Mouse (Mus musculus) Muller cell, postnatal 12 days (primary cell): Measurements from ENCODE around the gene Gm20767.
"Not testable (repeated sequence)": the region's sequence is repeated elsewhere in the genome, so short reads cannot be mapped to it uniquely, and the experiment has no call there.

Experiments
- DNase-seq: peaks from one replicate; pipeline ENCODE4 v3.0.0-alpha.2; 2015; ENCODE audit errors: inconsistent ontology term

The Gm20767 gene

DNA sequence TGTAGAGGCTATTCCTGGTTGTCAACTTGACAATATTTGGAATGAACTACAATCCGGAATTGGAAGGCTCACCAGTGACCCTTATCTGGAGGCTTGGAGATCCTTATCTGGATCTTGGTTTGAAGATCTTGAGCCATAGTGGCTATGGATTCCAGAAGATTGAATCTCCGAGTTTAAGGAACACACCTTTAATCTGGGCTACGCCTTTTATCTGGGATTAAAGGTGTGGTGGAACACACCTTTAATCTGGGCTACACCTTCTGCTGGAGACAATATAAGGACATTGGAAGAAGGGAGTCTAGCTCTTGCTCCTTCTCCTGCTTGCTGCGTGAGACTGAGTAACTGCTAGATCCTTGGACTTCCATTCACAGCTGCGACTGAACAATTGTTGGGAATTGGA is at the start of gene Gm20767:
Gm20767 (plus strand) TSS at position 301 of the 400 bp plus-strand sequence.
- not testable (repeated sequence) for DNase-seq

DNA sequence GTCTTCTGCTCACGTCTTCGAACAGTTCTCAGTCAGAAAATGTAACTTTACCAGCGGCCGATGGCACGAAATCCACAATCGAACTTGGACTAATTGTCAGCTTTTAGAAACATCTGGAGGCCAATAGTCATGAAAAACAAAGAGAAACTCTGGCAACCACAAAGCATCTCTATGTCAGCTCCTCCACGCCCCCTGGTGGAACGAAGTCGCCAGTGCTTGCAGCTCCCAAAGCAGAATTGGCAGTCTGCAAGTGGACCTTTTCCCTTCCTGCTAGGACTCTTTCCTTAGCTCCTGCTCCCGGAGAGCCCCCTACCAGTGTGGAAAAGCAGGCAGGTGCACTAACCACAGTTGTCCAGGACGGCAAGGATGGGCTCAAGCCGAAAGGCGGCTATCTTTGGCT is 47.1 kb upstream of the Gm20767 start:
- DNase-seq, result not testable (repeated sequence)

DNA sequence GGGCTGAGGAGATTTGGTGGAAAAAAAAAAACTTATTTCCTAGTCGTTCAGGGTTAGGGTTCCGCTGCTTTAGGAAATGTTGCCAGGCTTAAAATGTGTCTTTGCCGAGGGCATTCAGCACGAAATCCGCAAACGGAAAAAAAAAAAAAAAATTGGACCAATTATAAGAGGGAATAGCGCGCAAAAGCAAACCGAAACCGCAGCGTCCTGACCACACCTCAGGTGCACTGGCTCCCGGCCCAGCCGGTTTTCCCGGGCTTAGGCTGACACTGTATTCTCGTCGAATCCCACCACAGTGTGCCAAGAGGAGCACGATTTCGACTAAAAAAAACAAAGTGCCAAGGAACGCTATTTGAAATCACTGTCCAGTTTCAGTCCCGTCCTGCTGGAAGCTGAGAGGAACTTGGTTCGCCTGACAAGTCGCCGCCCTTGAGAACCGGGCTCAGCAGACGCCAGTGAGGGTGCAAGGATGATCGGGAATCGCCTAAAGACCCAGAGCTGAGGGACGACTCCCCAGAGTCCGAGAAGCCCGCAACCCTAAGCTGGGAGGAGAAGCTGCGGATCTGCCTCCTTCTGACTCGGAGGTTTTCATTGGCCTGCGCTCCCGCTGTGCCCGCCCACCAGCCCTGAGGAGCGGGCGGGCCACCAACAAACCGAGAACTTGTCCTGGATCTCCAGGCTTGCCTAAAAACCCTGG is 43.7 kb upstream of the Gm20767 start:
- DNase-seq, result peak; percentile 6

DNA sequence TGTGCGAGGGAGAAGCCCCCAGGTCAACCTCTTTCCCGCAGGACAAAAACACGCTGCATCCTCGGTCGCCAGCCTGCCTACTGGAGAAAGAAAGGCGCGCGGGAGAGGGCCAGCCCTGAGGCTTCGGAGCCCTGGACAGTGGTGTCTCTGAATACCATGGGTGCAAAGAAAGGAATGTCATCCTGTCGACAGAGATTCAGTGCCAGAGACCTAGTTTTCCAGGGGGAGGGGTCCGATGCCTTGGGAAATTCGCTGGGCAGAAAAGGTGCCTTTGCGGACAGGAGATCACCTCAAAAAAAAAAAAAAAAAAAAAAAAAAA is 43.1 kb upstream of the Gm20767 start:
- not testable (repeated sequence) for DNase-seq

DNA sequence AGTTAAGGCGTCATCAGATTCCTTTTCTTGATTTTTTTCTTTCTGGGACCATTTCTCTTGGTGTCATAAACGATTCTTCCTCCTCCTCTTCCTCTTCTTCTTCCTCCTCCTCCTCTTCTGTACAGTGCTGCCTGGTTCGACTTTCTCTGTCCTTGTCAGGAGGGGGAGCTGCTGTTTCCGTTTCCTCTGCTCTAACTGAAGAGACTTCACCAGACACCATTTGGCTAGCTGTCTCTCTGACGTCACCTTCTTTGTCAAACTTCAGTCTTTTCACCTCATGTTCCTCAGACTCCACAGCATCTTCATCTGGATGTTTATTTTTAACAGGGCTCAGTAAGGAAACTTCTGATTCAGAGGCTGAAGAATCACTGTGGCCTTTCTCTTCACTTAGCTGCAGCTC is 40.7 kb upstream of the Gm20767 start:
- not testable (repeated sequence) for DNase-seq

DNA sequence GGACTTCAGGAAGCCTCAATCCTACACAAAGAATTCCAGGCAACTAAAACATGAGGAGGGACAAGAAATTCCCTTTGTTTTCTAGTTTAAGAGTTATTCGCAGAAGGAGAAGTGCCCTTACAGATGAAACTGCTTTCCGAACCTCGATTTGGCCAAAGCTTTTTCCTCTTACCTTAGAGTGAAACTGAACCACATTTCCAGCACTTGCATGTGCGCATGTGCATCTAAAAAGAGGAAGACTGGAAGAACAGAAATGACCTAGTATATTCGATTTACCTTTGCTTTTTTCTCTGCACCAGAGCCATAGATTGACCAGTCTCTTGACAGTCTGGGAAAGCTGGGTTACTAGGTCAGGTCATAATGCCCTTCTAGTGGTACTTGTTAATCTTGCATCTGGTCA is 33.5 kb upstream of the Gm20767 start:
- DNase-seq, result not testable (repeated sequence)

DNA sequence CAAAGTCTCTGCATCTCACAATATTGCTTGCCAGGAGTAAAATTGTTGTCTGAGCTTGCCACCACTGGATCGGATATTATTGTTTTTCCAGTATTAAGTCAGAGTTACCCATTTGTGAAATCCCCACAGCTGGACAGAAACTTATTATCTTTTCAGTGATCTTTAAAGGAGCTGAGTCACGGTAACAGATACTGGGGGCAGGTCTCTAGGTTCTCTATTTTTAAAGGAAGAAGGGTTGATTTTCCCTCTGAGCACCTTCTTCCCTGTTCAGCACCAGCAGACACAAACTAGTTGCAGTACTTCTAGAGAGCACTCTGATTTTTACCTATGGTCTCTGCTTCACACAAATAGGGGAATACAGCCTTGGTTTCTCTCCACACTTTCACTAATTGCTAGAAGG is 33.0 kb upstream of the Gm20767 start:
- DNase-seq, result not testable (repeated sequence)

DNA sequence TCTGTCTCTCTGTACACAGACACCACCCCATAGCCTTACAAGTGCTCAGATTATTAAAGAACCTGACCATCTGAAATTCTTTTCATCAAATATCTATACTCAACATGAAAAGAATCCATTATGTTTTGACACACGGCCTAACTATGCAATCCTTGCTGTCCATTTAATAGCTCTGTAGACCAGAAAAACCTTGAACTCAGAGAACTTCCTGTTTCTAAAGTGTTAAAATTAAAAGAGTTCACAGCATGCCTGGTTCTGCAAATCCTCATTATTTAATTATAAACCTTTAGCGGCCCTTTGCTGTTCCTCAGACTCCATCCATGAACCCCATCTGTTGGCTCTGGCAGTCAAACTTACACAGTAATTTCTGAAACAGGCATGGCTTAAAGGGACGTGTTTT is 2.3 kb downstream of the Gm20767 start:
- DNase-seq, result not testable (repeated sequence)

DNA sequence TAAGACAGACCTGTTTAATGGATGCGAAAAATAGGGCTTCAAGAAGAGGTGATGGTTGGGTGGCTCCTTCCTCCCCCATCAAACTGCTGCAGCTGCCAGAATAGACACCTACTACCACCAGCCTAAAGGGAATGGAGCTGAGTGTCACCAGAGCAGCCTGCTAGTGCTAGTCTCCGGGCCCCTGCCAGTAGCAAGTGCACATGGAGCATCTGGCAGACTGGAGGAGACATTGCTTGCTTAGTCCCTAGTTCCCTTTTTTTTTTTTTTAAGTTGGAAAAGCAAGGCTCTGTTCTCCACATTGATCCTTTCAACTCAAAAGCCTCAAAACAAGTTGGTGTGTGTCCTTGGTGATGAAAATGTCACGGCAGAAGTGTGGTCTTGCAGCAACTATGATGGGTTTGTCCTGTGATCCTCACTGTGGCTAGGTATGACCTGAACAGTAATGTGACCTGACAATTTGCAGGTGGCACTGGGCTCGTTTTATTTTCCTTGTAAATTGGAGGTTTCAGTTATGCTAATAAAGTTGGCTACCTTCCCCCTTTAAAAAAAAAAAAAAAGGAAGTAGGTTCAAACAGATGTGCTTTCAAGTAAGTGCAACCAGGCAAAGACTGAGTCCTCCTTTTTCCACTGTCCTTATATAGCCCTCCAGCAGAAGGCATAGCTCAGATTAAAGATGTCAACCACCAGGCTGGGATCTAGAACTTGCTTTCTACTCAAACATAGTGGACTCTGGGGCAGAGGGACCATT is 9.8 kb downstream of the Gm20767 start:
- not testable (repeated sequence) for DNase-seq

DNA sequence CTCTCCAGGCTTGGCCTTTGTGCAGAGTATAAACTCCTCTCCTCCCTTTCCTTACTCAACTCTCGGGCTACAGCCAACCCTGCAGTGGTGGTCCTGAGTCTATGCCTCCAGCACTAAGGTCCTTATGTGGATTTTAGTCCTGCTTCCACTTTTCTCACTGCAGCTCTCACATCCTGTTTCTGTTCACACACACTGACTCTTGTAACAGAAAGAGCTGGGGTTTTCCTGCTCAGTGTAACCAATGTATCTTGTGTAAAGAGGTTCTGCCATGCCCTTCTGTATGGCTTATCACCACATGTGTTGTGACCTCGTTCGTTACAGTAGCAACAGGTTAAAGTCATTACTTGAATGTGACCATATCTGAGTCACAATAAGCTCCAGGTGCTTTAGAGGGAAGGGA is 10.5 kb downstream of the Gm20767 start:
- not testable (repeated sequence) for DNase-seq

DNA sequence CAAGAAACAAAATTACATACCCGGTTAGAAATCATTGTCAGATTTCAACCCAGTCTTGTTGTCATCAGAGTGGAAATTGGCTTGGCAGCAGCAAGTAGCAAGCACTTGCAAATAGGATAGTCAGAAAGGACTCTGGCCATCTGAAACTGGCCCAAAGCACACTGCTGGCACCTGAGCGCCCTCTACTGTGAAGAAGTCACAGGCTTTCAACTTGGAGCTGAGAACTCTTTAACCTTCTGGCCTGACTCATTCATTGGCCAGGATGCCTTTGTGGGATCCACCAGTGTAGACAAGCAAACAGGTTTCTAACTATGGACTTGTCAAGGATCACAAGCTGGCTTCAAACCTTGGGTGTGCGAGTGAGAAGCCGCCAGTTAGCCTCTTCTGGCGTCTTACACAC is 28.3 kb downstream of the Gm20767 start:
- DNase-seq, result not testable (repeated sequence)

DNA sequence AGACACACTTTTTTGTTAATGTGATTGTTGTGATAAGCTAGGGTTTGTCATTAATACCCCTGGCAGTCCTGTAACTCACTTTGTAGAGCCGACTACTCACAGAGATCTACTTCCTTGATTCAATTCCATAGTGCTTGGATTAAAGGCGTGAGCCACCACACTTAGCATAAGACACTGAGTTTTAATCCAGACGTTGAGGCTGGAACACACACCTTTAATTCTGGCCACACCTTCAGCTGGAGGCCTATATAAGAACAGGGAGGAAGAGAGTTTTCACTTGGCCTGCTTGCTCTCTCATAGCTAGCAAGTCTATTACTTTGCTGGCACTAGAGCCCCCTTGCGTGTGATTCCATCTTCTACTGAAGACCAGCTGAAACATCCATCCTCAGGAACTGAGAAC is 32.1 kb downstream of the Gm20767 start, which contains the start of gene Gm21818:
Gm21818 (plus strand) TSS at position 301 of the 400 bp plus-strand sequence.
- not testable (repeated sequence) for DNase-seq

DNA sequence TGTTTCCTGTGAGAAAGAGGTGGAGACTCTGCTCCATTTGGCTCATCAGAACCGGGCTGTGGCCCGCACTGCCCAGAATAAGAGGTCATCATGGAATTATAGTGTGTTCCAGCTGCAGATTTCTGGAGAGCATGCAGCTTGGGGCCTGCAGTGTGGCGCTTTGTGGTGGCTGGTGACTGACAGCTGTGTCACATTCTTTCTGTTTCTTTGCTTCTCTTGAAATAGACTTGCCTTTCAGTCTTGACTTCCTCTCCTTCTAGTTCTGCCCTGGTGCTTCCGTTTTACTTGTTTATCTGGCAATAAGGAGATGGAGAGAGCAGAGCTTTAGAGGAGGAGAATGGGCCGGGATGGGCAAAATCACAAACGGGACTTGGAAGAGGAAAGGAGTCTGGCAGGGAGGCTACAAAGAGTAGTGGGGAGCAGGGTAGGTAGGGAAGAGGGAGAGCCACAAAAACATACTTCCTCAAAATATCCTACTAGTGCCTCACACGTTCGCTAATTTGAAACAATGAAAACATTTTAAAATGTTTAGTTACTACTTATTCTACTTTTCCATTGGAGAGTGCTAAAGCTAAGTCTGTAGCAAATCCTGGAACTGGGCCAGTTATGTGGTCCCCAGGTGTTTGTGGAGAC is 56.3 kb downstream of the Gm20767 start:
- DNase-seq, result not testable (repeated sequence)
